Mouse (Mus musculus) E14TG2a.4 (cell line): Measurements from ENCODE around the gene Hdlbp.

Experiments
- CTCF ChIP-seq: conservative IDR thresholded peaks from 2 replicates; pipeline ENCODE4 v1.5.1; 2014; ENCODE audit warnings: low read length
- POU5F1 ChIP-seq: IDR thresholded peaks from 2 replicates; pipeline ENCODE4 v1.6.1; 2014; ENCODE audit warnings: low read length, borderline replicate concordance

- TF ChIP-seq CTCF (no peak), POU5F1 (no peak)
These were observed 34.6 kb upstream of the Hdlbp start for GRCm38 (mm10) chr1:93513221-93513620.
